Comparison of ENCODE assay signal across 8 mouse cellular contexts in the genomic region with DNA sequence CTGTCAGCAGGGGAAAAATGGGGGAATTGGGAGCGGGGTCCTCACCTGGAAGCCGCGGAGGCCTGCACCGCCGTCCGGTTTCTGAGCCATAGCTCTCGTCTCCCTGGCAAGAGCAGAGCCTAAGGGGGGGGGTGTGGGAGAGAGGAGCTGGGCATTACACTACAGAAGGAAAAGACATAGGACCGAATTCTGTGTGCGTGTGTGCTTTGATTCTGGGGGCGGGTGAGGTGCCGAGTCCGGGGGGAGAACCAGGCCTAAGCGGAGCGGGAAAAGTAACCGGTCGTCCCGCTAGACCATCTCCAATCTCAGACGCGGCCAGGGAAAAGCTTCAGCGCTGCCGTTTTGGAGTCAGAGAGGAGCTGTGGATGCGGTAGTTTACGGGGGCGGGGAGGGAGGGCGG. TPM values are rescaled to one million over a fixed set of nuclear protein-coding genes. Genes with fewer than 3 reads are reported as not detected.
A peak's percentile ranks its signal among the peaks of the same experiment; 100 is the strongest.
DNase-seq lines count a peak whose midpoint lies in the region; ATAC-seq and TF ChIP-seq lines count a peak whose summit lies in the region.

No protein-coding gene starts in this region.

- peak; percentile 14 for DNase-seq in lung, adult 2 months
- no peak for DNase-seq in lung, postnatal 25 days (ENCODE audit: low spot score)
- peak; percentile 37 to 46 for DNase-seq in cerebellum, adult 2 months
- peak; percentile 29 for DNase-seq in forebrain, embryonic 14.5 days (ENCODE audit: low spot score)
- no peak for DNase-seq in spleen, postnatal 4 days (ENCODE audit: low spot score in 2 of 2)
- no peak for DNase-seq in urinary bladder, postnatal 14 days (ENCODE audit: low spot score)

- H3K4me3 ChIP-seq in lung, adult 2 months (replicated peaks; ENCODE audit: extremely low read depth, low read depth, low read length): peak overlapping the region; percentile 92
- H3K4me3 ChIP-seq in cerebellum, adult 2 months (replicated peaks; ENCODE audit: insufficient read depth, low read depth, low read length): peak overlapping the region; percentile 97
- H3K4me3 ChIP-seq in forebrain, embryonic 14.5 days (ENCODE audit: low read depth, low read length): peak overlapping the region; percentile 50
- peak overlapping the region; percentile 62 for H3K4me3 ChIP-seq in kidney, embryonic 16.5 days (ENCODE audit: low read length)
- peak overlapping the region; percentile 64 for H3K4me3 ChIP-seq in midbrain, embryonic 16.5 days (ENCODE audit: low read depth, low read length)

- 36% methylated on average over 25 of the region's 25 CpGs for WGBS in lung, adult 2 months
- WGBS in cerebellum, adult 2 months: 7% methylated on average over 25 of the region's 25 CpGs
- 31% methylated on average over 25 of the region's 25 CpGs for WGBS in forebrain, embryonic 14.5 days
- WGBS in kidney, embryonic 16.5 days: 17% methylated on average over 24 of the region's 25 CpGs
- 20% methylated on average over 19 of the region's 25 CpGs for WGBS in midbrain, embryonic 16.5 days

- no peaks in the 10 kb centered on the region for H3K27me3 ChIP-seq in cerebellum, adult 2 months (ENCODE audit: control insufficient read depth, insufficient read depth, low read length)
- no peaks in the 10 kb centered on the region for H3K27me3 ChIP-seq in forebrain, embryonic 14.5 days (replicated peaks; ENCODE audit: control insufficient read depth, insufficient read depth, low read length)
- H3K27me3 ChIP-seq in kidney, embryonic 16.5 days (ENCODE audit: insufficient read depth, low read length): peaks cover 5% of the 10 kb centered on the region; the same call in 1 of the 2 replicates
- H3K27me3 ChIP-seq in midbrain, embryonic 16.5 days (ENCODE audit: control insufficient read depth, insufficient read depth, low read depth, low read length): no peaks in the 10 kb centered on the region

- no peaks in the 10 kb centered on the region for H3K9me3 ChIP-seq in forebrain, embryonic 14.5 days (replicated peaks; ENCODE audit: control insufficient read depth, low read length)
- H3K9me3 ChIP-seq in kidney, embryonic 16.5 days (ENCODE audit: low read length): no peaks in the 10 kb centered on the region
- H3K9me3 ChIP-seq in midbrain, embryonic 16.5 days (replicated peaks; ENCODE audit: control insufficient read depth, low read length, poor library complexity, severe bottlenecking): no peaks in the 10 kb centered on the region

- peak overlapping the region; percentile 94; the same call in 1 of the 2 replicates for H3K27ac ChIP-seq in cerebellum, adult 2 months (ENCODE audit: insufficient read depth, low read length)
- peak overlapping the region; percentile 91 for H3K27ac ChIP-seq in forebrain, embryonic 14.5 days (ENCODE audit: low read depth, low read length)
- peak overlapping the region; percentile 88 for H3K27ac ChIP-seq in kidney, embryonic 16.5 days (ENCODE audit: low read length)
- H3K27ac ChIP-seq in midbrain, embryonic 16.5 days (ENCODE audit: low read length): peak overlapping the region; percentile 89

- H3K4me1 ChIP-seq in lung, adult 2 months (ENCODE audit: control insufficient read depth, insufficient read depth, low read length): no peaks in the 10 kb centered on the region
- no peaks in the 10 kb centered on the region for H3K4me1 ChIP-seq in cerebellum, adult 2 months (ENCODE audit: control insufficient read depth, insufficient read depth, low read length)
- peaks cover 5% of the 10 kb centered on the region; the same call in 1 of the 2 replicates for H3K4me1 ChIP-seq in forebrain, embryonic 14.5 days (ENCODE audit: control insufficient read depth, insufficient read depth, low read length)
- 0 out of 2 replicates have a peak, but pooled peaks cover 3% of the 10 kb centered on the region for H3K4me1 ChIP-seq in kidney, embryonic 16.5 days (ENCODE audit: insufficient read depth, low read length)
- H3K4me1 ChIP-seq in midbrain, embryonic 16.5 days (ENCODE audit: control insufficient read depth, insufficient read depth, low read length): peaks cover 24% of the 10 kb centered on the region

- peak overlapping the region; percentile 55 for H3K4me2 ChIP-seq in forebrain, embryonic 14.5 days (ENCODE audit: low read length)
- peak overlapping the region; percentile 54 for H3K4me2 ChIP-seq in kidney, embryonic 16.5 days (replicated peaks; ENCODE audit: low read depth, low read length)
- peak overlapping the region; percentile 60 for H3K4me2 ChIP-seq in midbrain, embryonic 16.5 days (ENCODE audit: low read length)

- TF ChIP-seq CTCF in lung, adult 2 months (IDR thresholded peaks at IDR 0.05; ENCODE audit: insufficient read depth, low read length): no peak
- TF ChIP-seq CTCF in cerebellum, adult 2 months (IDR thresholded peaks at IDR 0.05; ENCODE audit: borderline replicate concordance, insufficient read depth, low read depth, low read length): no peak

- ATAC-seq in forebrain, embryonic 14.5 days: peak; percentile 1; the same call in 1 of the 2 replicates
- ATAC-seq in kidney, embryonic 16.5 days (ENCODE audit: low FRiP score, low TSS enrichment): peak; percentile 3; the same call in 1 of the 2 replicates
- ATAC-seq in midbrain, embryonic 16.5 days: peak; percentile 9

- peaks cover 37% of the 10 kb centered on the region for H3K36me3 ChIP-seq in forebrain, embryonic 14.5 days (ENCODE audit: control insufficient read depth, insufficient read depth, low read length)
- H3K36me3 ChIP-seq in kidney, embryonic 16.5 days (ENCODE audit: insufficient read depth, low read length): peaks cover 35% of the 10 kb centered on the region; the same call in 1 of the 2 replicates
- H3K36me3 ChIP-seq in midbrain, embryonic 16.5 days (ENCODE audit: control insufficient read depth, insufficient read depth, low read length): peaks cover 14% of the 10 kb centered on the region; the same call in 1 of the 2 replicates

- TF ChIP-seq POLR2A in lung, adult 2 months (IDR thresholded peaks at IDR 0.05; ENCODE audit: borderline replicate concordance, extremely low read depth, low read depth, low read length): no peak
- TF ChIP-seq POLR2A in cerebellum, adult 2 months (IDR thresholded peaks at IDR 0.05; ENCODE audit: borderline replicate concordance, insufficient read depth, low read length): no peak

- peak overlapping the region; percentile 84 for H3K9ac ChIP-seq in forebrain, embryonic 14.5 days (ENCODE audit: low read length)
- H3K9ac ChIP-seq in kidney, embryonic 16.5 days (replicated peaks; ENCODE audit: low read length): peak overlapping the region; percentile 82
- H3K9ac ChIP-seq in midbrain, embryonic 16.5 days (ENCODE audit: low read depth, low read length): peak overlapping the region; percentile 82

RNA-seq across cellular contexts. Expression of gene Maged1, which starts 0.7 kb away (rescaled TPM):
- 148 and 168 TPM in 2 replicates for polyA plus RNA-seq in lung, adult 2 months (2012; rRNA removed)
- polyA plus RNA-seq in cerebellum, adult 2 months (2012; rRNA removed): 430 and 476 TPM in 2 replicates
- polyA plus RNA-seq in forebrain, embryonic 14.5 days (2014; fragmentation: Nextera tagmentation; extraction: Ambion mirVana): 1,111 and 1,161 TPM in 2 replicates
- 634 and 648 TPM in 2 replicates for polyA plus RNA-seq in kidney, embryonic 16.5 days (2015; fragmentation: Nextera tagmentation; extraction: Ambion mirVana)
- polyA plus RNA-seq in midbrain, embryonic 16.5 days (2015; fragmentation: Nextera tagmentation; extraction: Ambion mirVana): 1,073 and 1,116 TPM in 2 replicates

Comparison
In these comparisons a context has a peak if more than half of its experiments do, and no peak if none do; other contexts are left out.
1. DNase-seq: peak in lung, adult 2 months (single experiment), cerebellum, adult 2 months (2 of 2) and forebrain, embryonic 14.5 days (single experiment); none in lung, postnatal 25 days (single experiment), spleen, postnatal 4 days (0 of 2) and urinary bladder, postnatal 14 days (single experiment).
2. Peak in every context shown above with its lines, with median percentiles within 50 percentile points of each other: H3K4me3 ChIP-seq, H3K27ac ChIP-seq, ATAC-seq, H3K4me2 ChIP-seq and H3K9ac ChIP-seq.